Mouse (Mus musculus) forebrain, embryonic 16.5 days (tissue): ENCODE results near the gene Slc41a2. TPM values are rescaled to one million over a fixed set of nuclear protein-coding genes. Genes with fewer than 3 reads are reported as not detected.
"Not testable (repeated sequence)": the region's sequence is repeated elsewhere in the genome, so short reads cannot be mapped to it uniquely, and the experiment has no call there.

Source experiments
- ATAC-seq: fragments of 200-750 bp; cut with Nextera tagmentation; 2 replicates; pipeline ENCODE4 v1.8.0; 2017; ENCODE audit warnings: mild to moderate bottlenecking, moderate library complexity
- H3K27ac ChIP-seq: fragments of 300-500 bp; sonication (generic); 2 replicates; pipeline ENCODE4 v1.5.1; 2014; ENCODE audit warnings: low read length, control low read depth
- H3K27me3 ChIP-seq: fragments of 300-500 bp; sonication (generic); replicated peaks from 2 replicates; pipeline ENCODE4 v1.6.1; 2014; ENCODE audit warnings: low read length; ENCODE audit not compliant: control insufficient read depth, insufficient read depth
- H3K36me3 ChIP-seq: fragments of 300-500 bp; sonication (generic); 2 replicates; pipeline ENCODE4 v1.6.1; 2014; ENCODE audit not compliant: control insufficient read depth, insufficient read depth
- H3K4me1 ChIP-seq: fragments of 300-500 bp; sonication (generic); replicated peaks from 2 replicates; pipeline ENCODE4 v1.6.1; 2014; ENCODE audit warnings: low read length; ENCODE audit not compliant: control insufficient read depth, insufficient read depth
- H3K4me2 ChIP-seq: fragments of 300-500 bp; sonication (generic); 2 replicates; pipeline ENCODE4 v1.6.1; 2014; ENCODE audit warnings: mild to moderate bottlenecking, low read length, control low read depth
- H3K4me3 ChIP-seq: fragments of 300-500 bp; sonication (generic); replicated peaks from 2 replicates; pipeline ENCODE4 v1.5.1; 2014; ENCODE audit warnings: mild to moderate bottlenecking, low read length, control low read depth
- H3K9ac ChIP-seq: fragments of 300-500 bp; sonication (generic); replicated peaks from 2 replicates; pipeline ENCODE4 v1.6.1; 2014; ENCODE audit warnings: low read depth, low read length, control low read depth
- H3K9me3 ChIP-seq: fragments of 300-500 bp; sonication (generic); 2 replicates; pipeline ENCODE4 v1.6.1; 2016; ENCODE audit warnings: low read length; ENCODE audit not compliant: control insufficient read depth
- WGBS: fragments of 180-500 bp; shearing (Covaris S2); extraction: QIAGEN DNeasy Blood & Tissue Kit; methylation state at CpG from one replicate; pipeline ENCODE4 v1.1.7; 2014; 5-methylcytosine and 5-hydroxymethylcytosine counted together
- polyA plus RNA-seq: library from polyadenylated mRNA; unstranded; fragments of >200 nt; fragmentation: Nextera tagmentation; extraction: Ambion mirVana; gene quantifications from 2 replicates; pipeline ENCODE4 v1.2.1, GENCODE M21; 2015

Slc41a2 gene
- polyA plus RNA-seq, 1 experiment from 2014 or later, result 6.8 TPM

- H3K27ac ChIP-seq, result no peak overlapping the region
- 85% methylated on average over 12 of the region's 12 CpGs for WGBS
- H3K4me1 ChIP-seq, result peaks cover 11% of the 10 kb centered on the region
- H3K9ac ChIP-seq, result no peak overlapping the region
- no peak overlapping the region for H3K4me3 ChIP-seq
- no peak overlapping the region for H3K4me2 ChIP-seq
- no peaks in the 10 kb centered on the region for H3K27me3 ChIP-seq
- no peaks in the 10 kb centered on the region for H3K36me3 ChIP-seq
- no peaks in the 10 kb centered on the region for H3K9me3 ChIP-seq
- no peak for ATAC-seq
Measured at GRCm38 (mm10) chr10:83356416-83356815, 18.7 kb upstream of the Slc41a2 start.

- 60% methylated on average over 8 of the region's 8 CpGs for WGBS
- Histone ChIP-seq H3K4me2 (no peak overlapping the region), H3K27ac (no peak overlapping the region), H3K27me3 (no peaks in the 10 kb centered on the region), H3K4me3 (no peak overlapping the region), H3K4me1 (peaks cover under 1% of the 10 kb centered on the region), H3K36me3 (no peaks in the 10 kb centered on the region), H3K9me3 (no peaks in the 10 kb centered on the region), H3K9ac (no peak overlapping the region)
- peak; percentile 23; the same call in 1 of the 2 replicates for ATAC-seq
Measured at GRCm38 (mm10) chr10:83354333-83354719, 16.6 kb upstream of the Slc41a2 start.

GRCm38 (mm10) chr10:83353680-83354332, 16.1 kb upstream of the Slc41a2 start:
- ATAC-seq, result no peak
- Histone ChIP-seq H3K4me2 (no peak overlapping the region), H3K9me3 (no peaks in the 10 kb centered on the region), H3K36me3 (no peaks in the 10 kb centered on the region), H3K27me3 (no peaks in the 10 kb centered on the region), H3K27ac (no peak overlapping the region), H3K9ac (no peak overlapping the region), H3K4me3 (no peak overlapping the region), H3K4me1 (no peaks in the 10 kb centered on the region)
- WGBS, result 55% methylated on average over 14 of the region's 14 CpGs

GRCm38 (mm10) chr10:83351779-83352178, 14.1 kb upstream of the Slc41a2 start:
- H3K36me3 ChIP-seq, H3K27me3 ChIP-seq, H3K4me2 ChIP-seq, ATAC-seq, H3K9ac ChIP-seq, H3K4me1 ChIP-seq, H3K4me3 ChIP-seq, H3K27ac ChIP-seq, H3K9me3 ChIP-seq: not testable (repeated sequence)
- WGBS, result 77% methylated on average over 2 of the region's 4 CpGs

GRCm38 (mm10) chr10:83350689-83351088, 13.0 kb upstream of the Slc41a2 start:
- no peaks in the 10 kb centered on the region for H3K36me3 ChIP-seq
- 95% methylated on average over 2 of the region's 2 CpGs for WGBS
- H3K4me3 ChIP-seq, result no peak overlapping the region
- H3K4me1 ChIP-seq, result no peaks in the 10 kb centered on the region
- H3K27me3 ChIP-seq, result no peaks in the 10 kb centered on the region
- H3K9me3 ChIP-seq, result no peaks in the 10 kb centered on the region
- ATAC-seq, result no peak
- H3K9ac ChIP-seq, result no peak overlapping the region
- no peak overlapping the region for H3K27ac ChIP-seq
- H3K4me2 ChIP-seq, result no peak overlapping the region

- no peak overlapping the region for H3K27ac ChIP-seq
- no peaks in the 10 kb centered on the region for H3K27me3 ChIP-seq
- 11% methylated on average over 7 of the region's 7 CpGs for WGBS
- no peak overlapping the region for H3K4me3 ChIP-seq
- H3K36me3 ChIP-seq, result no peaks in the 10 kb centered on the region
- no peak overlapping the region for H3K4me2 ChIP-seq
- no peak overlapping the region for H3K9ac ChIP-seq
- no peak for ATAC-seq
- H3K9me3 ChIP-seq, result no peaks in the 10 kb centered on the region
- H3K4me1 ChIP-seq, result no peaks in the 10 kb centered on the region
Measured at GRCm38 (mm10) chr10:83347494-83347893, 9.8 kb upstream of the Slc41a2 start.

GRCm38 (mm10) chr10:83346359-83346736, 8.7 kb upstream of the Slc41a2 start:
- Histone ChIP-seq H3K9ac (no peak overlapping the region), H3K27ac (no peak overlapping the region), H3K27me3 (no peaks in the 10 kb centered on the region), H3K36me3 (no peaks in the 10 kb centered on the region), H3K4me1 (no peaks in the 10 kb centered on the region), H3K4me3 (no peak overlapping the region), H3K9me3 (no peaks in the 10 kb centered on the region), H3K4me2 (no peak overlapping the region)
- no peak for ATAC-seq
- 86% methylated on average over 5 of the region's 5 CpGs for WGBS

GRCm38 (mm10) chr10:83345693-83346358, 8.1 kb upstream of the Slc41a2 start:
- Histone ChIP-seq H3K4me3 (no peak overlapping the region), H3K4me2 (no peak overlapping the region), H3K9me3 (no peaks in the 10 kb centered on the region), H3K36me3 (no peaks in the 10 kb centered on the region), H3K9ac (no peak overlapping the region), H3K27ac (no peak overlapping the region), H3K27me3 (no peaks in the 10 kb centered on the region), H3K4me1 (no peaks in the 10 kb centered on the region)
- ATAC-seq, result no peak
- WGBS, result 47% methylated on average over 7 of the region's 7 CpGs

GRCm38 (mm10) chr10:83343828-83344685, 6.4 kb upstream of the Slc41a2 start:
- Histone ChIP-seq H3K27me3 (no peaks in the 10 kb centered on the region), H3K4me2 (no peak overlapping the region), H3K4me3 (no peak overlapping the region), H3K4me1 (no peaks in the 10 kb centered on the region), H3K27ac (no peak overlapping the region), H3K9me3 (no peaks in the 10 kb centered on the region), H3K36me3 (no peaks in the 10 kb centered on the region), H3K9ac (no peak overlapping the region)
- ATAC-seq, result no peak
- 42% methylated on average over 2 of the region's 2 CpGs for WGBS
